Mouse (Mus musculus) small intestine, adult 2 months (tissue): ENCODE results near the gene Cdrt4. TPM values are rescaled to one million over a fixed set of nuclear protein-coding genes. Genes with fewer than 3 reads are reported as not detected.

Source experiments
- H3K27ac ChIP-seq: fragments of 200-500 bp; 2 replicates; pipeline ENCODE4 v1.5.1; 2012; ENCODE audit warnings: low read depth, low read length, control low read depth, inconsistent platforms; ENCODE audit not compliant: insufficient read depth
- H3K27me3 ChIP-seq: fragments of 200-500 bp; 2 replicates; pipeline ENCODE4 v1.6.1; 2012; ENCODE audit warnings: mild to moderate bottlenecking, moderate library complexity, low read length, inconsistent platforms; ENCODE audit not compliant: control insufficient read depth, insufficient read depth
- H3K36me3 ChIP-seq: fragments of 200-500 bp; 2 replicates; pipeline ENCODE4 v1.6.1; 2012; ENCODE audit warnings: mild to moderate bottlenecking, low read length, control low read depth, inconsistent platforms; ENCODE audit not compliant: control insufficient read depth, insufficient read depth
- H3K4me1 ChIP-seq: fragments of 200-500 bp; 2 replicates; pipeline ENCODE4 v1.6.1; 2012; ENCODE audit warnings: low read length, inconsistent platforms, mixed read lengths; ENCODE audit not compliant: control insufficient read depth, insufficient read depth, insufficient read length
- H3K4me3 ChIP-seq: fragments of 200-500 bp; 2 replicates; pipeline ENCODE4 v1.5.1; 2012; ENCODE audit warnings: low read depth, mild to moderate bottlenecking, control low read depth, inconsistent platforms, low read length, moderate library complexity
- CTCF ChIP-seq: fragments of 200-500 bp; IDR thresholded peaks from 2 replicates; pipeline ENCODE4 v1.5.1; 2012; ENCODE audit warnings: low read depth, mild to moderate bottlenecking, control low read depth, inconsistent platforms, low read length, moderate library complexity, mixed read lengths; ENCODE audit not compliant: insufficient replicate concordance, insufficient read length; ENCODE audit errors: extremely low read depth
- POLR2A ChIP-seq: fragments of 200-500 bp; IDR thresholded peaks from 2 replicates; pipeline ENCODE4 v1.6.1; 2012; ENCODE audit warnings: low read depth, mild to moderate bottlenecking, control low read depth, inconsistent platforms, low read length, moderate library complexity
- WGBS: fragments of 180-500 bp; shearing (Covaris S2); methylation state at CpG from one replicate; pipeline ENCODE4 v1.1.7; 2018; 5-methylcytosine and 5-hydroxymethylcytosine counted together
- polyA plus RNA-seq: library from polyadenylated mRNA; depleted of rRNA; stranded (reverse); fragments of >200 nt; gene quantifications from 2 replicates; pipeline ENCODE4 v1.2.3, GENCODE M21; 2012

Gene Cdrt4
- polyA plus RNA-seq, 1 experiment, result not detected

DNA sequence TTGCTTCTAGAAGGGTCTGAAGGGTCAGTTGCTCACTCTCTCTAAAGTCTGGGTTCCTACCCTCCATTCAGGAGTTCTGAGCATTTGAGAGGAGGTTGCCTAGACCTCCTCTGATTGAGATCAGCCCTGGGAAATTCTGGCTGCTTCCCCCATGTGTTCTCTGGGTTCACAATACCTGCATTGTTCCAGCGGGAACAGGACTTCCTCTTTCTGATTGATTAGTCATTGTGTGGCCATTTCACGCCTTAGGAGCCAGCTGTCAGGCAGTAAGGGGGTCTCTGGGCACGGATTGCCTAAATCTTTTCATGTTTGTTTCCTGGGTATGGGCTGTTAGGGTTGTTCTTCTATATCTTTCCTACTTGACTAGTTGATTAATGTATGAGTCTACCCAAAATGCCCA, 32.8 kb downstream of the Cdrt4 start:
- no peak overlapping the region for H3K4me3 ChIP-seq
- H3K36me3 ChIP-seq, result no peaks in the 10 kb centered on the region
- H3K4me1 ChIP-seq, result no peaks in the 10 kb centered on the region
- WGBS, result 16% methylated on average over 3 of the region's 3 CpGs
- no peak overlapping the region for H3K27ac ChIP-seq
- TF ChIP-seq CTCF (no peak), POLR2A (no peak)
- H3K27me3 ChIP-seq, result no peaks in the 10 kb centered on the region

DNA sequence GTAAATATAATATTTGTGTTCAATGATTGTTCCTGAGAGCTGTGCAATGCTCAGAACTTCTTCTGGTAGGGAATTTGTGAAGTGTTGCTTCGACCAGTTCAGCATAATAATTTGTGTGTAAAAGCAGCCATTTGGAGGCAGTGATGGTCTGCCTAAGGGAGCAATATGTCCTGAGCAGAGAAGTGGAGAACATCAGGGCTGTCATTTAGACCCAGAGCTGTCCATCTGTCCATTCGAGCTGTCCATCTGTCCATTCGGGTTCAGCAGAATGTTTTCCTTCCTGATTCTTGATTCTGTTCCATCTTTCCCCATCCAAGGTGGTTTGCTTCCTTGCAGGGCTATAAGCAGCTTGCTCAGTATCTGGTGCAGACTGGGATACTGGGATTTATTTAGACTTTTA, 33.4 kb downstream of the Cdrt4 start:
- no peak overlapping the region for H3K27ac ChIP-seq
- no peaks in the 10 kb centered on the region for H3K36me3 ChIP-seq
- TF ChIP-seq POLR2A, result no peak
- no peak for TF ChIP-seq CTCF
- no peaks in the 10 kb centered on the region for H3K27me3 ChIP-seq
- no peak overlapping the region for H3K4me3 ChIP-seq
- WGBS, result 58% methylated on average over 3 of the region's 3 CpGs
- H3K4me1 ChIP-seq, result no peaks in the 10 kb centered on the region

DNA sequence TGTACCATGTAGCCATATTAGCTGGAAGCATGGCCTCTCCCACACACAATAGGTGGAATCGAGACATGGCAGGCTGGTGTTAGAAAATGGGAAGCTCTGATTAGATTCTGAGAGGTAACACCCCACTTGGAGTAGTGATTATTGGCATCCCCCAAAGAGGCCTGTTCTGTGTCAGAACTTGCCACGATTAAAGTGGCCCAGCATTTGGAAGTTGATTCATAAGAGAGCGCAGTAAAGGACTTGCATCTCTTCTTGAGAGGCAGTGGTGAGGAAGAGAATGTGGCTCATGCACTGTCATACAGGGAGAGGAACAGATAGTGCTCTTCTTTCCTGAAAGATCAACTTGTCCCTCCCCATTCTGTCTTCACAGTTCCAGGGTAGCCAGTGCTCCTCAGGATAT, 34.1 kb downstream of the Cdrt4 start:
- TF ChIP-seq POLR2A (no peak), CTCF (no peak)
- Histone ChIP-seq H3K4me1 (no peaks in the 10 kb centered on the region), H3K27ac (no peak overlapping the region), H3K27me3 (no peaks in the 10 kb centered on the region), H3K4me3 (no peak overlapping the region), H3K36me3 (no peaks in the 10 kb centered on the region)
- 83% methylated on average over 3 of the region's 3 CpGs for WGBS

DNA sequence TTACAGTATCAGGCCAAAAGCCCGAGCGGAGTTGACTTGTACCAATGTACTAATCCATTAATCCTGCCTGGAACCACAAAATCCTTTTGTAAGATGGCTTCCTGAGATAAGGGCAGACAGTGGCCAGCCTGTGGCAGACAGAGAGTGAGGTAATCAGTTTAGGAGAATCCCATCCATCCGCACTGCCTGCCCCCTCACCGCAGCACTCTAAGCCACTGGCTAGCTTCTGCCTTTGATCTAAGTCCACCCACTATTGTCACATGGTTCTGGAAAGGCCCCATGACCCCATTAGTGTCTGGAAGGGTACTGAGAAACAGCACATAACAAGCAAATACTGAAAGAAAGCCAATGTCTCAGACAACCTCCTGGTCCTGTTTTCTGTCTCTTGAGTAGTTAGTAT, 35.6 kb downstream of the Cdrt4 start:
- TF ChIP-seq CTCF, result no peak
- TF ChIP-seq POLR2A, result no peak
- Histone ChIP-seq H3K27me3 (no peaks in the 10 kb centered on the region), H3K27ac (no peak overlapping the region), H3K36me3 (no peaks in the 10 kb centered on the region), H3K4me3 (no peak overlapping the region), H3K4me1 (no peaks in the 10 kb centered on the region)
- WGBS, result 84% methylated on average over 4 of the region's 4 CpGs

DNA sequence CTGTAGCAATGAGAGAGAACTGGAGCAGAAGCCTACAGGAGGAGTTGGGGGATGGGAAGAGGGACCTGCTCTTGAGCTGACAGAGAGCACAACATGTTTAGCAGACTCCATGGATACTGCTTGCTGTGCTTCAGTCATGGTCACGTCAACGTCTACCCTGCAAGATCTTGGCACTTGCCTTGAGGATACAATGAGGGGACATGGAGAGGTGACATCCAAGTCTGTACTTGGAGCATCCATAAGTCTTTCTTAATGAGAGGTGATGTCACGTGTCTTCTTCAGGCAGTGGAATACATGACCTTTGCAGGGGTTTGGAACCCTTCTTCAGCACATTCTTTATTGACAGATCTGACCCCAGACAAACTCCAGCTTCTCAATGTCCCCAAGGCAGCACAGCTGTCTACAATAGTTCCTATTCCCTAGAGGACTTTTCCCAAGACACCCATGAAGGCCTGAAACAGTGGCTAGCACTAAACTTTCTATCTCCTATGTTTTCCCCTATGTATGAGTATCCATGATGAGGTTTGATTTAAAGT, 39.2 kb downstream of the Cdrt4 start:
- Histone ChIP-seq H3K36me3 (no peaks in the 10 kb centered on the region), H3K27ac (no peak overlapping the region), H3K27me3 (no peaks in the 10 kb centered on the region), H3K4me3 (no peak overlapping the region), H3K4me1 (peaks cover 2% of the 10 kb centered on the region; the same call in 1 of the 2 replicates)
- TF ChIP-seq POLR2A (no peak), CTCF (no peak)
- WGBS, result 94% methylated on average over 3 of the region's 3 CpGs

DNA sequence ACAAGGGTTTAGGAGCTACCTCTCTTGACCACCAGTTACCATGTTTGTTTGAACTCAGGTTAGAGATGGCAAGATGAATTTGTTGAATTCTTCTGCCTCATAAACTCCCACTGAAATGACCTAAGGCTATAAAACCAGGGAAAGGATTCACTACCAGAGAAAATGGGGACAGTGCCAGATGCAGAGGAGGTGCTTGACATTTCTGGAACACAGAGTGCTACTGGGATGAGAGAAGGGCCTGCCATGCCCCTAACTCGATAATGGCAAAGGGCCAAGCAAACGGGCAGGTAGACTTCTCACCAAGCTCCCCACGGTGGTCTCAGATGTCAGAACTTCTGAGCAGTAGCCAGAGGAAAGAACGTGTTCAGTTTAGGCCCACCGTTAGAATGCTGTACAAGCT, 39.8 kb downstream of the Cdrt4 start:
- H3K36me3 ChIP-seq, result no peaks in the 10 kb centered on the region
- H3K27ac ChIP-seq, result no peak overlapping the region
- H3K4me3 ChIP-seq, result no peak overlapping the region
- no peaks in the 10 kb centered on the region for H3K27me3 ChIP-seq
- WGBS, result 89% methylated on average over 5 of the region's 5 CpGs
- H3K4me1 ChIP-seq, result peaks cover 7% of the 10 kb centered on the region; the same call in 1 of the 2 replicates
- no peak for TF ChIP-seq POLR2A
- TF ChIP-seq CTCF, result no peak

DNA sequence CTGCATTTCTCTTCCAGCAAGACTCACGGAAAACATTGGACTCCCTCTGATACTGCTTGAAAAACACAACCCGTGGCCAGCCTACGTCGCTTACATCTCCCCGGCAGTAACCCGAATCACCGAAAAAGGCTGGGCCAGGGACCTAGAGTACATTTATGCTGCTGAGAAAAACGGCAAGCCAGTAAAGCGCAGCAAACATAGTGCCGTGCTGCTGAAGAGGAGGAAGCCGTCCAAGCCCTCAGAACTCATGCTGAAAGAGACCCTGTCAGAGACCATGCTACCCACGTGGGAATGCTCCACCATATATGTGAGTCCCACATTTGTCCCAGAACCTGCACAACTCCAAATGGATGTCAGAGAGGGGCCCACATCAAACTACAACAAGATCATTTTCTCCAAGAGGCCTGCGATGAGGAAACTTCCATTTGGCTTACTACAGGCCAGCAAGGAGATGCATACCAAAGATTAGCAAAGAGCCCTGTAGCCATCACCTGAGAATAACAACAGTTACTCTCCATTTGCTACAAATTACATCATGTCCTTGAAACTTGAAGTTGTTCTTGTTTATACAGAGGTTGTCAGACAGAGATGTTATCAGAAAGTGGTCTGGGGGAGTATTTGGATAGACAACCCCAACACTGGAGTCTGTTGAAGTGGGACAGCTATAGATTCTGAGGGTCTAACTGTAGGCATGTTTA, 41.7 kb downstream of the Cdrt4 start:
- H3K4me3 ChIP-seq, result no peak overlapping the region
- H3K27me3 ChIP-seq, result no peaks in the 10 kb centered on the region
- TF ChIP-seq CTCF (no peak), POLR2A (no peak)
- H3K27ac ChIP-seq, result no peak overlapping the region
- no peaks in the 10 kb centered on the region for H3K36me3 ChIP-seq
- WGBS, result 90% methylated on average over 13 of the region's 13 CpGs
- H3K4me1 ChIP-seq, result peaks cover 9% of the 10 kb centered on the region; the same call in 1 of the 2 replicates
